Mouse (Mus musculus): ENCODE measurements around the gene Fam193b. TPM values are rescaled to one million over a fixed set of nuclear protein-coding genes. Genes with fewer than 3 reads are reported as not detected.
A peak's percentile ranks its signal among the peaks of the same experiment; 100 is the strongest.
"Not testable (repeated sequence)": the region's sequence is repeated elsewhere in the genome, so short reads cannot be mapped to it uniquely, and the experiment has no call there.

Fam193b gene
- polyA plus RNA-seq, 1 experiment from 2014 or later, result 57.8 TPM

- Histone ChIP-seq H3K36me3 (replicated peaks) (peaks cover 45% of the 10 kb centered on the region), H3K27ac (no peak overlapping the region), H3K27me3 (ENCODE audit: poor library complexity, severe bottlenecking) (peaks cover 6% of the 10 kb centered on the region), H3K4me3 (peak overlapping the region; percentile 3; the same call in 1 of the 2 replicates), H3K9me3 (no peaks in the 10 kb centered on the region), H3K4me1 (peaks cover 29% of the 10 kb centered on the region)
- DNase-seq (ENCODE audit: extremely low spot score, low spot score), result no peak
- 92% methylated on average over 12 of the region's 12 CpGs for WGBS
Measured at GRCm38 (mm10) chr13:55595375-55595774, 24.5 kb upstream of the Fam193b start.

GRCm38 (mm10) chr13:55593254-55593747 lies 22.4 kb upstream of the Fam193b start:
- Histone ChIP-seq H3K36me3 (replicated peaks) (peaks cover 42% of the 10 kb centered on the region), H3K4me3 (peak overlapping the region; percentile 89), H3K27ac (peak overlapping the region; percentile 92), H3K27me3 (ENCODE audit: poor library complexity, severe bottlenecking) (peaks cover 6% of the 10 kb centered on the region), H3K4me1 (peaks cover 16% of the 10 kb centered on the region), H3K9me3 (no peaks in the 10 kb centered on the region)
- DNase-seq (ENCODE audit: extremely low spot score, low spot score), result no peak
- WGBS, result under 1% methylated on average over 31 of the region's 31 CpGs

- peak overlapping the region; percentile 89 for H3K4me3 ChIP-seq
- peaks cover 16% of the 10 kb centered on the region for H3K4me1 ChIP-seq
- H3K27ac ChIP-seq, result peak overlapping the region; percentile 92
- no peaks in the 10 kb centered on the region for H3K9me3 ChIP-seq
- peaks cover 35% of the 10 kb centered on the region for H3K36me3 ChIP-seq (replicated peaks)
- WGBS, result 5% methylated on average over 29 of the region's 29 CpGs
- peak; percentile 97 for DNase-seq (ENCODE audit: extremely low spot score, low spot score)
- H3K27me3 ChIP-seq (ENCODE audit: poor library complexity, severe bottlenecking), result peaks cover 6% of the 10 kb centered on the region
Measured at GRCm38 (mm10) chr13:55592512-55593253, 21.8 kb upstream of the Fam193b start.

GRCm38 (mm10) chr13:55591961-55592490 lies 21.1 kb upstream of the Fam193b start:
- WGBS, result 71% methylated on average over 4 of the region's 4 CpGs
- no peak overlapping the region for H3K27ac ChIP-seq

GRCm38 (mm10) chr13:55578086-55578485 lies 7.2 kb upstream of the Fam193b start:
- no peaks in the 10 kb centered on the region for H3K4me1 ChIP-seq
- H3K27ac ChIP-seq, result no peak overlapping the region
- no peak for DNase-seq (ENCODE audit: extremely low spot score, low spot score)
- H3K36me3 ChIP-seq (replicated peaks), result no peaks in the 10 kb centered on the region; the same call in 1 of the 2 replicates
- WGBS, result 86% methylated on average over 4 of the region's 4 CpGs
- no peak overlapping the region for H3K4me3 ChIP-seq
- H3K9me3 ChIP-seq, result no peaks in the 10 kb centered on the region; the same call in 1 of the 2 replicates
- H3K27me3 ChIP-seq (ENCODE audit: poor library complexity, severe bottlenecking), result no peaks in the 10 kb centered on the region

More at GRCm38 (mm10) chr13:55591961-55592490, 21.1 kb upstream of the Fam193b start:
- no peak for DNase-seq (ENCODE audit: extremely low spot score, low spot score)
- H3K9me3 ChIP-seq, result no peaks in the 10 kb centered on the region
- H3K4me1 ChIP-seq, result peaks cover 16% of the 10 kb centered on the region
- H3K4me3 ChIP-seq, result peak overlapping the region; percentile 89; the same call in 1 of the 2 replicates
- H3K27me3 ChIP-seq (ENCODE audit: poor library complexity, severe bottlenecking), result peaks cover 6% of the 10 kb centered on the region
- H3K36me3 ChIP-seq (replicated peaks), result peaks cover 29% of the 10 kb centered on the region

GRCm38 (mm10) chr13:55576872-55577271 lies 6.0 kb upstream of the Fam193b start:
- 91% methylated on average over 7 of the region's 7 CpGs for WGBS
- H3K9me3 ChIP-seq; H3K36me3 ChIP-seq (replicated peaks); H3K27me3 ChIP-seq (ENCODE audit: poor library complexity, severe bottlenecking); H3K4me3 ChIP-seq; H3K4me1 ChIP-seq; DNase-seq (ENCODE audit: extremely low spot score, low spot score); H3K27ac ChIP-seq: not testable (repeated sequence)

GRCm38 (mm10) chr13:55575932-55576331 lies 5.0 kb upstream of the Fam193b start:
- H3K4me1 ChIP-seq, result peaks cover 12% of the 10 kb centered on the region
- no peaks in the 10 kb centered on the region for H3K27me3 ChIP-seq (ENCODE audit: poor library complexity, severe bottlenecking)
- no peak overlapping the region for H3K27ac ChIP-seq
- no peaks in the 10 kb centered on the region; the same call in 1 of the 2 replicates for H3K9me3 ChIP-seq
- no peak overlapping the region for H3K4me3 ChIP-seq
- no peak for DNase-seq (ENCODE audit: extremely low spot score, low spot score)
- H3K36me3 ChIP-seq (replicated peaks), result no peaks in the 10 kb centered on the region; the same call in 1 of the 2 replicates
- 64% methylated on average over 5 of the region's 5 CpGs for WGBS

- WGBS, result 89% methylated on average over 5 of the region's 5 CpGs
- Histone ChIP-seq H3K36me3 (replicated peaks) (peaks cover 1% of the 10 kb centered on the region; the same call in 1 of the 2 replicates), H3K27ac (no peak overlapping the region), H3K4me1 (peaks cover 21% of the 10 kb centered on the region), H3K27me3 (ENCODE audit: poor library complexity, severe bottlenecking) (no peaks in the 10 kb centered on the region), H3K4me3 (no peak overlapping the region), H3K9me3 (no peaks in the 10 kb centered on the region; the same call in 1 of the 2 replicates)
- DNase-seq (ENCODE audit: extremely low spot score, low spot score), result no peak
Measured at GRCm38 (mm10) chr13:55574321-55574720, 3.4 kb upstream of the Fam193b start.

GRCm38 (mm10) chr13:55573432-55573831 lies 2.5 kb upstream of the Fam193b start, which contains the start of gene Tmed9:
TSS of gene Tmed9 (plus strand) at chr13:55573732.
- no peak within 1 kb of the TSS for H3K27ac ChIP-seq
- H3K9me3 ChIP-seq, result no peaks in the 10 kb centered on the region
- DNase-seq (ENCODE audit: extremely low spot score, low spot score), result no peak
- WGBS, result 97% methylated on average over 2 of the region's 2 CpGs
- no peaks in the 10 kb centered on the region for H3K27me3 ChIP-seq (ENCODE audit: poor library complexity, severe bottlenecking)
- peaks cover 26% of the 10 kb centered on the region for H3K4me1 ChIP-seq
- peaks cover 10% of the 10 kb centered on the region for H3K36me3 ChIP-seq (replicated peaks)
- no peak within 1 kb of the TSS for H3K4me3 ChIP-seq

- no peaks in the 10 kb centered on the region for H3K27me3 ChIP-seq (ENCODE audit: poor library complexity, severe bottlenecking)
- peak overlapping the region; percentile 99; the same call in 1 of the 2 replicates for H3K4me3 ChIP-seq
- H3K27ac ChIP-seq, result no peak overlapping the region; the same call in 1 of the 2 replicates
- H3K9me3 ChIP-seq, result no peaks in the 10 kb centered on the region
- WGBS, result 84% methylated on average over 2 of the region's 2 CpGs
- peaks cover 22% of the 10 kb centered on the region for H3K36me3 ChIP-seq (replicated peaks)
- H3K4me1 ChIP-seq, result peaks cover 28% of the 10 kb centered on the region
- DNase-seq (ENCODE audit: extremely low spot score, low spot score), result no peak
Measured at GRCm38 (mm10) chr13:55571977-55572376, 1.1 kb upstream of the Fam193b start.

- Histone ChIP-seq H3K4me1 (peaks cover 28% of the 10 kb centered on the region), H3K9me3 (no peaks in the 10 kb centered on the region), H3K27me3 (ENCODE audit: poor library complexity, severe bottlenecking) (no peaks in the 10 kb centered on the region), H3K27ac (peak overlapping the region; percentile 96), H3K36me3 (replicated peaks) (peaks cover 38% of the 10 kb centered on the region), H3K4me3 (peak overlapping the region; percentile 99)
- peak; percentile 49 for DNase-seq (ENCODE audit: extremely low spot score, low spot score)
- WGBS, result 1% methylated on average over 47 of the region's 47 CpGs
Measured at GRCm38 (mm10) chr13:55570286-55570973, 490 bp downstream of the Fam193b start.

GRCm38 (mm10) chr13:55569726-55570285 lies 1.1 kb downstream of the Fam193b start:
- H3K36me3 ChIP-seq (replicated peaks), result peaks cover 44% of the 10 kb centered on the region
- no peaks in the 10 kb centered on the region for H3K9me3 ChIP-seq
- H3K27me3 ChIP-seq (ENCODE audit: poor library complexity, severe bottlenecking), result no peaks in the 10 kb centered on the region
- 14% methylated on average over 16 of the region's 16 CpGs for WGBS
- peak overlapping the region; percentile 99 for H3K4me3 ChIP-seq
- peaks cover 28% of the 10 kb centered on the region for H3K4me1 ChIP-seq
- DNase-seq (ENCODE audit: extremely low spot score, low spot score), result no peak
- H3K27ac ChIP-seq, result peak overlapping the region; percentile 96

Measured in forebrain, embryonic 10.5 days (tissue).